19 mouse cellular contexts compared by ENCODE assay signal in the genomic region with DNA sequence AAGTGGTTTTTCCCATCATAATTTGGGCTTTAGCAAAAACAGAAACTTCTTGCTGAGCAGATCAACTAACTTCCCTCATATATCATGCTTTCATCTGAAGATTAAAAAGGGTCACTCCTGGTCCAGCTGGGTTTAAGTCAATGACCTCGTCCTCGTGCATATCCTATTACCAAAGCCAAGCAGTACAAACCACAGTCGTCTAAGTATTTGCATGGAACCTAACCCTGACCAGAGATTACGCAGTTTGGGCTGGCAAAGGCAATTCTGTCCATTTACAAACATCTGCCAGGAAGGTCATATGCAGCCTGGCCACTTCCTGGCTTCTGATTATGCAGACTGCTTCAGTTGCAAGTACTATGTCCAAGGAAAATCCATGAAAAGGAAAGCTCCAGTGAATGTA.
DNase-seq lines count a peak whose midpoint lies in the region; TF ChIP-seq lines count a peak whose summit lies in the region.
"Had no signal": no experiment of that assay in that cellular context is flagged by ENCODE, and none has a peak within 500 bp of the region (broad histone marks: within the 10 kb centered on the region; RNA-seq: fewer than 3 reads in every experiment).

No protein-coding gene starts in this region.

- no peaks in the 10 kb centered on the region for H3K27me3 ChIP-seq in midbrain, embryonic 10.5 days (ENCODE audit: low read depth, poor library complexity, severe bottlenecking)
- H3K27me3 ChIP-seq: heart, embryonic 12.5 days; stomach, embryonic 15.5 days had no signal

- TF ChIP-seq CTCF in gastrocnemius, adult 2 months (IDR thresholded peaks at IDR 0.05), result no peak

- H3K36me3 ChIP-seq in midbrain, embryonic 10.5 days, result no peaks in the 10 kb centered on the region
- H3K36me3 ChIP-seq: G1E; heart, embryonic 12.5 days; stomach, embryonic 15.5 days had no signal

- intact Hi-C loops in gastrocnemius, adult 2 months (cut with DNase I), result no loop called here
- intact Hi-C loops in left cerebral cortex, postnatal 14 days (cut with DNase I), result no loop called here

- H3K9me3 ChIP-seq in midbrain, embryonic 10.5 days (replicated peaks), result no peaks in the 10 kb centered on the region
- H3K9me3 ChIP-seq: heart, embryonic 12.5 days; stomach, embryonic 15.5 days had no signal

- WGBS in midbrain, embryonic 10.5 days, result 67% methylated on average over 4 of the region's 4 CpGs

- no peak overlapping the region for H3K27ac ChIP-seq in gastrocnemius, adult 2 months
- no peak overlapping the region for H3K27ac ChIP-seq in midbrain, embryonic 10.5 days (replicated peaks)
- H3K27ac ChIP-seq: hindbrain, postnatal 0 days; stomach, embryonic 15.5 days had no signal

- peak; percentile 12 for DNase-seq in gastrocnemius, postnatal 25 days
- no peak for DNase-seq in gastrocnemius, adult 2 months
- DNase-seq in 416B (ENCODE audit: low read depth), result peak; percentile 75
- DNase-seq in embryo, embryonic 11 days, result peak; percentile 9
- peak; percentile 7 to 48 for DNase-seq in kidney, postnatal 25 days
- DNase-seq in midbrain, embryonic 10.5 days (ENCODE audit: low spot score), result no peak
- DNase-seq in spleen, adult 12 weeks (ENCODE audit: low spot score), result no peak
- no peak for DNase-seq in left cerebral cortex, postnatal 14 days (ENCODE audit: low spot score in 2 of 2)
- DNase-seq: cerebellum, adult 18-20 months; heart, postnatal 4 days; liver; lung, embryonic 14.5 days; retina, postnatal 1 day; thymus, postnatal 25 days had no signal

- no peak overlapping the region for H3K4me3 ChIP-seq in gastrocnemius, adult 2 months
- H3K4me3 ChIP-seq in midbrain, embryonic 10.5 days, result no peak overlapping the region
- H3K4me3 ChIP-seq: erythroblast, embryonic 14.5 days; heart, embryonic 12.5 days; stomach, embryonic 15.5 days had no signal

- H3K4me1 ChIP-seq in midbrain, embryonic 10.5 days, result 0 out of 2 replicates have a peak, but pooled peaks cover 4% of the 10 kb centered on the region
- H3K4me1 ChIP-seq: heart, embryonic 12.5 days; stomach, embryonic 15.5 days had no signal

Comparison
In these comparisons a context has a peak if more than half of its experiments do, and no peak if none do; other contexts are left out.
1. DNase-seq: peak in gastrocnemius, postnatal 25 days (single experiment), 416B (single experiment), embryo, embryonic 11 days (single experiment) and kidney, postnatal 25 days (2 of 2); none in gastrocnemius, adult 2 months (single experiment), midbrain, embryonic 10.5 days (single experiment), spleen, adult 12 weeks (single experiment) and left cerebral cortex, postnatal 14 days (0 of 2).